Mouse (Mus musculus): ENCODE measurements around the gene Pex3.

Pex3 gene

GRCm38 (mm10) chr10:13552646-13553497, at the start of gene Pex3, which contains the start of gene Adat2:
Gene Pex3 (minus strand): TSS chr10:13553142.
Gene Adat2 (plus strand): TSS chr10:13552894.
- peak; percentile 91 to 92 for DNase-seq (ENCODE audit: low spot score in 2 of 2)

- peak; percentile 45 to 47 for DNase-seq (ENCODE audit: low spot score in 2 of 2)
These were observed 48.0 kb upstream of the Pex3 start for GRCm38 (mm10) chr10:13600926-13601325.

- no peak for DNase-seq (ENCODE audit: low spot score in 2 of 2)
These were observed 44.5 kb upstream of the Pex3 start for GRCm38 (mm10) chr10:13597491-13597890.

GRCm38 (mm10) chr10:13596866-13597265, 43.9 kb upstream of the Pex3 start:
- DNase-seq (ENCODE audit: low spot score in 2 of 2) = peak in 1 of 2 experiments; percentile 26

- peak; percentile 53 to 66 for DNase-seq (ENCODE audit: low spot score in 2 of 2)
These were observed 43.1 kb upstream of the Pex3 start for GRCm38 (mm10) chr10:13596073-13596472.

GRCm38 (mm10) chr10:13593529-13593928, 40.6 kb upstream of the Pex3 start:
- no peak for DNase-seq (ENCODE audit: low spot score in 2 of 2)

GRCm38 (mm10) chr10:13592196-13592595, 39.3 kb upstream of the Pex3 start:
- DNase-seq (ENCODE audit: low spot score in 2 of 2) = no peak

- peak; percentile 59 to 80 for DNase-seq (ENCODE audit: low spot score in 2 of 2)
These were observed 35.0 kb upstream of the Pex3 start for GRCm38 (mm10) chr10:13587914-13588313.

- no peak for DNase-seq (ENCODE audit: low spot score in 2 of 2)
These were observed 24.2 kb upstream of the Pex3 start for GRCm38 (mm10) chr10:13577123-13577522.

- DNase-seq (ENCODE audit: low spot score in 2 of 2) = no peak
These were observed 19.5 kb upstream of the Pex3 start for GRCm38 (mm10) chr10:13572410-13572809.

- DNase-seq (ENCODE audit: low spot score in 2 of 2) = no peak
These were observed 19.1 kb upstream of the Pex3 start for GRCm38 (mm10) chr10:13572003-13572402.

GRCm38 (mm10) chr10:13570697-13571538, 18.0 kb upstream of the Pex3 start:
- DNase-seq (ENCODE audit: low spot score in 2 of 2) = no peak

- DNase-seq (ENCODE audit: low spot score in 2 of 2) = peak; percentile 41 to 46
These were observed 16.9 kb upstream of the Pex3 start for GRCm38 (mm10) chr10:13569818-13570217.

- no peak for DNase-seq (ENCODE audit: low spot score in 2 of 2)
These were observed 13.5 kb upstream of the Pex3 start for GRCm38 (mm10) chr10:13566393-13566792.

- DNase-seq (ENCODE audit: low spot score in 2 of 2) = peak in 1 of 2 experiments; percentile 33
These were observed 12.1 kb upstream of the Pex3 start for GRCm38 (mm10) chr10:13565080-13565448.

- peak; percentile 77 to 86 for DNase-seq (ENCODE audit: low spot score in 2 of 2)
These were observed 11.6 kb upstream of the Pex3 start for GRCm38 (mm10) chr10:13564364-13565079.

GRCm38 (mm10) chr10:13560014-13560674, 7.2 kb upstream of the Pex3 start:
- peak in 1 of 2 experiments; percentile 11 for DNase-seq (ENCODE audit: low spot score in 2 of 2)

GRCm38 (mm10) chr10:13554316-13554715, 1.4 kb upstream of the Pex3 start:
- peak in 1 of 2 experiments; percentile 8 for DNase-seq (ENCODE audit: low spot score in 2 of 2)

GRCm38 (mm10) chr10:13553498-13553985, 600 bp upstream of the Pex3 start:
- peak in 1 of 2 experiments; percentile 11 for DNase-seq (ENCODE audit: low spot score in 2 of 2)

- DNase-seq (ENCODE audit: low spot score in 2 of 2) = no peak
These were observed 11.2 kb downstream of the Pex3 start for GRCm38 (mm10) chr10:13541721-13542120.

GRCm38 (mm10) chr10:13539769-13540333, 13.1 kb downstream of the Pex3 start:
- no peak for DNase-seq (ENCODE audit: low spot score in 2 of 2)

Measured in right cerebral cortex, postnatal 10 days (tissue).